Mouse (Mus musculus): Measurements from ENCODE around the gene Pi4kb.

GRCm38 (mm10) chr3:95054481-95055260 lies 80.1 kb downstream of the Pi4kb start:
- TF ChIP-seq CTCF (IDR thresholded peaks at IDR 0.05; ENCODE audit: borderline replicate concordance, insufficient read depth, low read depth, low read length): no peak
- TF ChIP-seq POLR2A (IDR thresholded peaks at IDR 0.05; ENCODE audit: borderline replicate concordance, insufficient read depth, low read length): no peak
